Mouse (Mus musculus) T-cell, adult 66 days (primary cell): Measurements from ENCODE around the gene Fam219a. TPM values are rescaled to one million over a fixed set of nuclear protein-coding genes. Genes with fewer than 3 reads are reported as not detected.

Experiments
- total RNA-seq, 2 experiments: library from RNA; stranded (reverse); gene quantifications; 3 replicates in 1 of 2; 4 replicates in 1 of 2; pipeline ENCODE4 v1.2.4; 2023

Gene Fam219a
- total RNA-seq = 10 to 100 TPM in 1 of 2 experiments, 1 to 10 TPM in 1; 9.9 to 14.5 TPM

DNA sequence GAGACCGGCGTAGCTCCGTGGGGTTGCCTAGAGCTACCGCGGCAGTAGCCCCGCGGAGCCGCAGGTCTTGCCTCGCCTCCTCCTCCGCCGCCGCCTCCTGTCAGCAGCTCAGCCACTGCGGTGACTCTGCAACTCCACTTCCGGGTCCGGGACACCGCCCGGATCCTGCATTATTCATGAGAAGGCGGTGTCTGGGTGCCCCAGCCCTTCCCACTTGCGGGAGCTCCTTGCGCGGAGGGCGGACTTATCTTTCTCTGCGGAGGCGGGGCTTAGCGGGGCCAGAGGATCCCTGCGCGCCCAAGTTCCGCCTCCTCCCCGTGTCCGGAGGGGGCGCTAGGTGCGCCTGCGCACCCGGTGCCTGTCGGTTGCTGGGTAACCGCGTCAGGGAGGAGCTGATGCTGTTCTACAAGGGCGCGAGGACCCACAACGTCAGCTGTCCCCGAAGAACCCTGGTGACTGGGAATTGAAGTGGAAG lies at the start of gene Fam219a, which contains the start of gene Dnaic1:
Fam219a (minus strand) TSS at position 128 of the 475 bp plus-strand sequence.
Dnaic1 (plus strand) TSS at position 365 of the 475 bp plus-strand sequence.

DNA sequence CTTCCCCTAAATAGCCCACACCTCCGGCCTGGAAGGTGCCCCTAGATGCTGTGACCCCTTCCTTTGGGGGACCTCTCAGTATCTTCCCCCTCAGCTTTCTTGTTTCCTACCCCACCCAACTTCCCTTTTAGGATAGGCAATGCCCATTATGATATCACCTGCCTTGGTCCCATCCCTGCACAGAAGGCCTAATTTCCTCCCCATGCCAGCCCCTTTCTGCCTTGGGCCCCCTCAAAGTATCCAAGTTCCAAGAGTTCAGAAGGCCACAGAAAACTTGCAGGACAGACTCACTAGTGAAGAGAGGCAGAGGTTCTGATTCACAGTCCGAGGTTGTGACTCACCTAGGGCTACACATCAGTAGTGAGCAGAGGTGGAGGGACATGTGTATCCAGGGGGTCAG lies 52.1 kb downstream of the Fam219a start, which contains the start of gene 1110017D15Rik:
1110017D15Rik (minus strand) TSS at position 101 of the 400 bp plus-strand sequence.

DNA sequence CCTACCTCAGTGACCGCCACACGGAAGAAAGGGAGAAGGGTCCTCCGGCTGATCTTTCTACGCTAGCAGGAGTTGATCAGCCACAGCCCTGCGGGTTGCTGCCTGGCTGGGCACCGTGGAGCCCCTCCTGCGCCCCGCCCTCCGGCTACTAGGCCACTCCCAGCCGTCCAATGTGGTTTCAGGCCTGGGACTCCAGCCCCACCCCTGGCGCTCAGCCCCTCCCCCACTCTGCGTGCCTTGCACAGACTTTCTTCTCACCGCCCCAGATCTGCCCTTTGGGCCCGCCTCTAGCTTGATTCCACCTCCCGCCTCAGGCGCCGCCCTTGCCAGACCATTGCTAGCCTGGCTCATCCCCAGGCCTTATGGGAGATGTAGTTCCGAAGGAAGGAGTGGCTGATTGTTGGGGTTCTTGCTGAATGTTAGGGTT lies 66.3 kb downstream of the Fam219a start, which contains the start of gene AI464131:
AI464131 (minus strand) TSS at position 91 of the 427 bp plus-strand sequence.

Other genes with a start within 250 kb of the Fam219a start
- gene Ubap1, start 220.5 kb downstream of the Fam219a start, total RNA-seq = 10 to 100 TPM; 34.8 to 46.7 TPM
- 1 to 10 TPM; 1.7 to 2.2 TPM for gene Kif24, start 104.7 kb downstream of the Fam219a start, total RNA-seq
- gene Nudt2, start 104.4 kb downstream of the Fam219a start, total RNA-seq = 1 to 10 TPM; 6.0 to 7.1 TPM
- gene AI464131, start 66.5 kb downstream of the Fam219a start, total RNA-seq = not detected
- gene 1110017D15Rik, start 52.2 kb downstream of the Fam219a start, total RNA-seq = not detected
- not detected for gene Dnaic1, start 237 bp upstream of the Fam219a start, total RNA-seq
- gene Enho, start 70.8 kb upstream of the Fam219a start, total RNA-seq = not detected
- gene Cntfr, start 127.6 kb upstream of the Fam219a start, total RNA-seq = not detected
- 10 to 100 TPM; 19.6 to 21.7 TPM for gene Il11ra1, start 130.5 kb upstream of the Fam219a start, total RNA-seq
- gene Rpp25l, start 144.0 kb upstream of the Fam219a start, total RNA-seq = 10 to 100 TPM; 29.6 to 37.3 TPM
- 10 to 100 TPM; 52.7 to 58.8 TPM for gene Dctn3, start 153.6 kb upstream of the Fam219a start, total RNA-seq
- under 1 TPM in 1 of 2 experiments, not detected in 1; 0.44 TPM for gene Arid3c, start 161.6 kb upstream of the Fam219a start, total RNA-seq
- 10 to 100 TPM; 57.6 to 57.9 TPM for gene Galt, start 185.7 kb upstream of the Fam219a start, total RNA-seq
- 10 to 100 TPM; 23.2 to 24.9 TPM for gene Sigmar1, start 186.6 kb upstream of the Fam219a start, total RNA-seq
- gene Ccl27a, start 204.7 kb upstream of the Fam219a start, total RNA-seq = 10 to 100 TPM in 1 of 2 experiments, 1 to 10 TPM in 1; 9.0 to 12.4 TPM